Mouse (Mus musculus): ENCODE measurements around the gene Tbl1xr1. TPM values are rescaled to one million over a fixed set of nuclear protein-coding genes. Genes with fewer than 3 reads are reported as not detected.

Tbl1xr1 gene
- polyA plus RNA-seq, 2 experiments: 27.0 to 27.8 TPM

DNA sequence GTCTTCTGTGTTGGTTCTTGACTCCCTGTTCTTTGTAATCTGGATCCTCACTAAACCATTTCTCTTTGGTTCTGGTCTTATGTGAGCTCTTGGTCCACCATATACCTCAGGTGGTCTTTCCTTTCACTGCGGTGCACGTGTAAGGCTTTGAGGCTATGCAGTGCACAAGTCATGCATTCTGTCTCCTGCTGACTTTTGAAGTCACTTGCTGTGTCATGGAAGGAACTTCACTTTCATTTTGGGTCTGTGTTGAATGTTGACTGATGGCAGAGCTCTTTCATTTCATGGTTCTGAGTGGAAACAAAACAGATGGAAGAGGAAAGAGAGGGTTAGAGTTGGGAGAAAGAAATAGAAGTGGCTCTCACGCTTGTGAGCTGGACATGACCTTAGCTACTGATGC lies 13.4 kb downstream of the Tbl1xr1 start:
- peaks cover 22% of the 10 kb centered on the region for H3K4me1 ChIP-seq (ENCODE audit: control insufficient read depth, insufficient read depth, low read length)
- WGBS: 78% methylated on average over 3 of the region's 3 CpGs
- H3K27me3 ChIP-seq (ENCODE audit: control insufficient read depth, insufficient read depth, low read length): no peaks in the 10 kb centered on the region
- TF ChIP-seq POLR2A (IDR thresholded peaks at IDR 0.05; ENCODE audit: borderline replicate concordance, extremely low read depth, insufficient read depth, insufficient read length): no peak
- no peak overlapping the region for H3K4me2 ChIP-seq (replicated peaks; ENCODE audit: low read depth, low read length, severe bottlenecking)
- ATAC-seq (ENCODE audit: low FRiP score, low read depth) (no peak), DNase-seq (ENCODE audit: low spot score) (no peak)
- no peak overlapping the region for H3K27ac ChIP-seq (replicated peaks; ENCODE audit: low read depth, low read length)
- no peak overlapping the region for H3K9ac ChIP-seq (ENCODE audit: low read depth, low read length, severe bottlenecking)
- H3K9me3 ChIP-seq (ENCODE audit: control insufficient read depth, low read length): no peaks in the 10 kb centered on the region
- H3K36me3 ChIP-seq (ENCODE audit: control insufficient read depth, insufficient read depth, low read length): peaks cover 4% of the 10 kb centered on the region; the same call in 1 of the 2 replicates
- H3K4me3 ChIP-seq (replicated peaks; ENCODE audit: low read length): no peak overlapping the region

DNA sequence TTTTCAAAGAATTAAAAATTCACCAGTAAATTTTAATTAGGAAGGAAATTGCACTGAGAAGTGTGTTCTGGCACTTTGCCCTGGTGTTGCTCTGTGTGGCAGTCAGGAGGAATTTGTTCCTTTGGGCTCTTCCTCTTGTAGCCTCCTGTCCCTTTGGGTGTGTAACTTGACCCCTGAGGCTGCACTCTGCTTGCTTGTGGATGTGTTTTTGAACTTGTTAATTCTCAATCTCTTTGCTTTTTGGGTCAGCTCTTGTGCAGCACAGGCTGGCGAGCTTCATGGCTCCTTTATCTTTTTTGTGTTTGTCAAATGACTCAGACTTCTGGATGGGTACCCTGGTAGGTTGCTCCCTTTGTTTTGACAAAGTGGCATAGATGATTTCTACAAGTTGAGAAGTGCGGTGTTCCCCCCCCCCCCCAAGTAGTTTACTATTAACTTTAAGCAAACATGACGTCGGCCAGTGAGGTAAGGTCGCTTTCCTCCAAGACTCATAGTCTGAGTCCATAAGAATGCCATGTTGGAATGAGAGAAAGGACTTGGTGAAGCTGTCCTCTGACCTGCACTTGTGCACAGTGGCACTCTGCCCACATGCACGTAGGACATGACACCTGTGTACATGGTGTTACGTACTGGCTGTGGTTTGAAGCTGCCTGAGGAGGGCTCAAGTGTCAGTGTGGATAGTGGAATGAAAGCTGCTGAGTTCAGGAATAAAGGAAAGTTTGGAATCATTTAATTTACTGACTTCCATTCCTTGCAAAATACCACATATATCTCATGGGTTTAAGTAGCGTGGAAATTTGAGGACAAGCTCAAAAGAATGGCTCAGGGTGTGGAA lies 14.2 kb downstream of the Tbl1xr1 start:
- no peaks in the 10 kb centered on the region for H3K9me3 ChIP-seq (ENCODE audit: control insufficient read depth, low read length)
- 60% methylated on average over 8 of the region's 8 CpGs for WGBS
- no peak for ATAC-seq (ENCODE audit: low FRiP score, low read depth)
- no peak overlapping the region for H3K9ac ChIP-seq (ENCODE audit: low read depth, low read length, severe bottlenecking)
- no peaks in the 10 kb centered on the region for H3K27me3 ChIP-seq (ENCODE audit: control insufficient read depth, insufficient read depth, low read length)
- peaks cover 22% of the 10 kb centered on the region for H3K4me1 ChIP-seq (ENCODE audit: control insufficient read depth, insufficient read depth, low read length)
- no peak for TF ChIP-seq POLR2A (IDR thresholded peaks at IDR 0.05; ENCODE audit: borderline replicate concordance, extremely low read depth, insufficient read depth, insufficient read length)
- H3K36me3 ChIP-seq (ENCODE audit: control insufficient read depth, insufficient read depth, low read length): peaks cover 4% of the 10 kb centered on the region; the same call in 1 of the 2 replicates
- H3K4me2 ChIP-seq (replicated peaks; ENCODE audit: low read depth, low read length, severe bottlenecking): no peak overlapping the region
- no peak overlapping the region for H3K4me3 ChIP-seq (replicated peaks; ENCODE audit: low read length)
- DNase-seq (ENCODE audit: low spot score): peak; percentile 39
- no peak overlapping the region for H3K27ac ChIP-seq (replicated peaks; ENCODE audit: low read depth, low read length)

DNA sequence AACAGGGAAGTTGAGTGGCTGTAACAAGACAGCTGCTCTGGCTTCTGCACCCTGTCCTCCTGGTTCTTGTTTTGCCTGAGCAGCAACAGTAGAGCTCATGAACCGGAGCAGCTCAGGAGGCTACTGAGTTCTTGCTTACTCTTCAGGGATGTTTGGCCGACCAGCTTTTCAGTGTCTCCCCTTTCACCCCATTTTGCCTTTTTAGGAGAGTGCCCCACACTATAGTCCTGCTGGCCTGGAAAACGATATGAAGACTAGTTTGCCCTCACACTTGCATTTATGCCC lies 14.8 kb downstream of the Tbl1xr1 start:
- Histone ChIP-seq H3K9ac (ENCODE audit: low read depth, low read length, severe bottlenecking) (no peak overlapping the region), H3K4me1 (ENCODE audit: control insufficient read depth, insufficient read depth, low read length) (peaks cover 22% of the 10 kb centered on the region), H3K4me2 (replicated peaks; ENCODE audit: low read depth, low read length, severe bottlenecking) (no peak overlapping the region), H3K36me3 (ENCODE audit: control insufficient read depth, insufficient read depth, low read length) (peaks cover 4% of the 10 kb centered on the region; the same call in 1 of the 2 replicates), H3K27me3 (ENCODE audit: control insufficient read depth, insufficient read depth, low read length) (no peaks in the 10 kb centered on the region), H3K4me3 (replicated peaks; ENCODE audit: low read length) (no peak overlapping the region), H3K27ac (replicated peaks; ENCODE audit: low read depth, low read length) (no peak overlapping the region), H3K9me3 (ENCODE audit: control insufficient read depth, low read length) (no peaks in the 10 kb centered on the region)
- WGBS: 58% methylated on average over 3 of the region's 3 CpGs
- TF ChIP-seq POLR2A (IDR thresholded peaks at IDR 0.05; ENCODE audit: borderline replicate concordance, extremely low read depth, insufficient read depth, insufficient read length): no peak
- no peak for ATAC-seq (ENCODE audit: low FRiP score, low read depth)
- no peak for DNase-seq (ENCODE audit: low spot score)

DNA sequence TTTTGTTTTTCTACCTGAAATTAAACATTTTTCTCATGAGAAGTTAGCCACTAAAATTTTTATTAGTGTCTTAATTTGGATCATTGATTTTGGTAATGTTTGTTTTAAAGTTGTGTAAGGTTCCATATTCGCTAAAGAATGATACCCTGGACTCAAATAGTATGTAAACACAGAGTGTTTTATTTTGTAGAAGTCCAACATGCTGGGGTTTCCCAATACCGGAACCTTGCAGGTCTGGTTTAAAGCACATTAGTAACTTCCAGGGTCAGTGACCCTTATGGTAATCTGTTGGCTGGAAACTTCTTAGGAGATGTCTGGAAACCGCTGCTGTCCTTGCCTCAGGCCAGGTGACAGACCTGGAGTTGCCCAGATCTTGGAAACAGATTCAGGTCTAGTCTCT lies 15.2 kb downstream of the Tbl1xr1 start:
- no peak for TF ChIP-seq POLR2A (IDR thresholded peaks at IDR 0.05; ENCODE audit: borderline replicate concordance, extremely low read depth, insufficient read depth, insufficient read length)
- Histone ChIP-seq H3K9me3 (ENCODE audit: control insufficient read depth, low read length) (no peaks in the 10 kb centered on the region), H3K9ac (ENCODE audit: low read depth, low read length, severe bottlenecking) (no peak overlapping the region), H3K4me2 (replicated peaks; ENCODE audit: low read depth, low read length, severe bottlenecking) (no peak overlapping the region), H3K4me1 (ENCODE audit: control insufficient read depth, insufficient read depth, low read length) (peaks cover 22% of the 10 kb centered on the region), H3K27ac (replicated peaks; ENCODE audit: low read depth, low read length) (no peak overlapping the region), H3K4me3 (replicated peaks; ENCODE audit: low read length) (no peak overlapping the region), H3K27me3 (ENCODE audit: control insufficient read depth, insufficient read depth, low read length) (no peaks in the 10 kb centered on the region), H3K36me3 (ENCODE audit: control insufficient read depth, insufficient read depth, low read length) (peaks cover 4% of the 10 kb centered on the region; the same call in 1 of the 2 replicates)
- WGBS: 59% methylated on average over 3 of the region's 3 CpGs
- ATAC-seq (ENCODE audit: low FRiP score, low read depth) (no peak), DNase-seq (ENCODE audit: low spot score) (no peak)

DNA sequence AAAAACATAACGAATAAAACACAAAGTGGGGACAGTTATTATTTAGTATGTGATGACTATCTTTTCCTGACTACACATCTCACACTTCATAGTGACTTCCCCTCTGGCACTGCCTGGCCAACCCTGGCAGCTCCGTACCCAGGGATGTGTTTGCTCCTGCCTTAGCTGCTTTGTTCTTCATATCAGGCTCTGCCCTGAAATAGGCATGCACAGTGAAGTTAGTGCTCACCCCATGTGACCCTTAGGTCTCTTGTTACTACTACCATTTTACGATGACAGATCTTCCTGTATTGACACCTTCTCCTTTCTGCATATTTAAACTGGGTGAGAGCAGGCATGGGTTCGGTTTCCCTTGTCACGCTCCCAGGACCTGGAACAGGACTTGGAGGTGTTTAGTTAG lies 16.3 kb downstream of the Tbl1xr1 start:
- DNase-seq (ENCODE audit: low spot score) (no peak), ATAC-seq (ENCODE audit: low FRiP score, low read depth) (no peak)
- Histone ChIP-seq H3K9me3 (ENCODE audit: control insufficient read depth, low read length) (no peaks in the 10 kb centered on the region), H3K4me3 (replicated peaks; ENCODE audit: low read length) (no peak overlapping the region), H3K4me2 (replicated peaks; ENCODE audit: low read depth, low read length, severe bottlenecking) (no peak overlapping the region), H3K27ac (replicated peaks; ENCODE audit: low read depth, low read length) (no peak overlapping the region), H3K9ac (ENCODE audit: low read depth, low read length, severe bottlenecking) (no peak overlapping the region), H3K27me3 (ENCODE audit: control insufficient read depth, insufficient read depth, low read length) (no peaks in the 10 kb centered on the region), H3K4me1 (ENCODE audit: control insufficient read depth, insufficient read depth, low read length) (peaks cover 22% of the 10 kb centered on the region), H3K36me3 (ENCODE audit: control insufficient read depth, insufficient read depth, low read length) (peaks cover 4% of the 10 kb centered on the region; the same call in 1 of the 2 replicates)
- 65% methylated on average over 5 of the region's 5 CpGs for WGBS
- TF ChIP-seq POLR2A (IDR thresholded peaks at IDR 0.05; ENCODE audit: borderline replicate concordance, extremely low read depth, insufficient read depth, insufficient read length): no peak
